Mouse (Mus musculus) lung, embryonic 16.5 days (tissue): Measurements from ENCODE around the gene Cacna1e. TPM values are rescaled to one million over a fixed set of nuclear protein-coding genes. Genes with fewer than 3 reads are reported as not detected.

Experiments
- ATAC-seq: fragments of 200-750 bp; cut with Nextera tagmentation; 2 replicates; pipeline ENCODE4 v1.8.0; 2017; ENCODE audit warnings: low read depth, mild to moderate bottlenecking, moderate library complexity
- H3K27ac ChIP-seq: fragments of 300-500 bp; sonication (generic); 2 replicates; pipeline ENCODE4 v1.5.1; 2014; ENCODE audit warnings: mild to moderate bottlenecking, control low read depth, low read length
- H3K27me3 ChIP-seq: fragments of 300-500 bp; sonication (generic); 2 replicates; pipeline ENCODE4 v1.6.1; 2014; ENCODE audit warnings: low read depth, low read length, mixed read lengths; ENCODE audit not compliant: control insufficient read depth, insufficient read depth
- H3K36me3 ChIP-seq: fragments of 300-500 bp; sonication (generic); 2 replicates; pipeline ENCODE4 v1.6.1; 2014; ENCODE audit warnings: low read length; ENCODE audit not compliant: control insufficient read depth, insufficient read depth
- H3K4me1 ChIP-seq: fragments of 300-500 bp; sonication (generic); replicated peaks from 2 replicates; pipeline ENCODE4 v1.6.1; 2014; ENCODE audit warnings: low read length, mixed read lengths; ENCODE audit not compliant: control insufficient read depth, insufficient read depth
- H3K4me2 ChIP-seq: fragments of 300-500 bp; sonication (generic); 2 replicates; pipeline ENCODE4 v1.6.1; 2014; ENCODE audit warnings: low read depth, low read length, control low read depth
- H3K4me3 ChIP-seq: fragments of 300-500 bp; sonication (generic); 2 replicates; pipeline ENCODE4 v1.5.1; 2014; ENCODE audit warnings: mild to moderate bottlenecking, low read length, control low read depth
- H3K9ac ChIP-seq: fragments of 300-500 bp; sonication (generic); 2 replicates; pipeline ENCODE4 v1.6.1; 2014; ENCODE audit warnings: low read length, control low read depth
- H3K9me3 ChIP-seq: fragments of 300-500 bp; sonication (generic); 2 replicates; pipeline ENCODE4 v1.6.1; 2016; ENCODE audit warnings: low read length; ENCODE audit not compliant: control insufficient read depth
- WGBS: fragments of 180-500 bp; shearing (Covaris S2); extraction: QIAGEN DNeasy Blood & Tissue Kit; methylation state at CpG from one replicate; pipeline ENCODE4 v1.1.7; 2014; 5-methylcytosine and 5-hydroxymethylcytosine counted together
- polyA plus RNA-seq: library from polyadenylated mRNA; unstranded; fragments of >200 nt; fragmentation: Nextera tagmentation; extraction: Ambion mirVana; gene quantifications from 2 replicates; pipeline ENCODE4 v1.2.1, GENCODE M21; 2015

Gene Cacna1e
- polyA plus RNA-seq, 1 experiment from 2014 or later = 0.19 TPM

DNA sequence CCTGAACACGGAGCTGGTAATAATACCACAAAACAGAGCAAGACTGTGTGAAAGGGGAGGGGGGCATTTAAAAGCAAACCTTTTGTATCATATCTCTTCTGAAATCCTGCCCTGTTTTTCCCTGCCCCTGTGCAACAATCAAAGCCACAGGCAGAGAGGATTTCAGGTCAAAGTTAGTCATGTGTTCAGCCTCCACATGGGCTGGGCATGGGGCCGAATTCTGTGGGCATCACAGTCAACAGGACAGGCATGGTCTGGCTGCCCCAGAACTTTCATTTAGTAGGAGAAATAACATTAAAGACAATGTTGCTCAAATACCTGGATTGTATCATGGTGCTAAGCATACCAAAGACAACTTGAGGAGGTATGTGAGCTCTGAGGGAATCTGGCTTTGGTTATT, 278.7 kb downstream of the Cacna1e start:
- no peaks in the 10 kb centered on the region for H3K9me3 ChIP-seq
- ATAC-seq = no peak
- H3K4me2 ChIP-seq = no peak overlapping the region
- no peaks in the 10 kb centered on the region for H3K36me3 ChIP-seq
- no peak overlapping the region for H3K9ac ChIP-seq
- H3K4me3 ChIP-seq = no peak overlapping the region
- no peaks in the 10 kb centered on the region for H3K27me3 ChIP-seq
- H3K27ac ChIP-seq = no peak overlapping the region
- 82% methylated on average over 2 of the region's 2 CpGs for WGBS
- no peaks in the 10 kb centered on the region for H3K4me1 ChIP-seq

GRCm38 (mm10) chr1:154603781-154604180, 280.5 kb downstream of the Cacna1e start:
- no peak overlapping the region for H3K4me2 ChIP-seq
- no peaks in the 10 kb centered on the region for H3K36me3 ChIP-seq
- no peak overlapping the region for H3K9ac ChIP-seq
- no peak for ATAC-seq
- H3K9me3 ChIP-seq = no peaks in the 10 kb centered on the region
- no peak overlapping the region for H3K27ac ChIP-seq
- no peak overlapping the region for H3K4me3 ChIP-seq
- H3K27me3 ChIP-seq = no peaks in the 10 kb centered on the region
- H3K4me1 ChIP-seq = no peaks in the 10 kb centered on the region

- Histone ChIP-seq H3K27ac (no peak overlapping the region), H3K27me3 (no peaks in the 10 kb centered on the region), H3K4me2 (no peak overlapping the region), H3K4me1 (no peaks in the 10 kb centered on the region), H3K4me3 (no peak overlapping the region), H3K36me3 (no peaks in the 10 kb centered on the region), H3K9me3 (no peaks in the 10 kb centered on the region), H3K9ac (no peak overlapping the region)
- 88% methylated on average over 1 of the region's 1 CpGs for WGBS
- no peak for ATAC-seq
These were observed 281.8 kb downstream of the Cacna1e start for GRCm38 (mm10) chr1:154602531-154602930.

DNA sequence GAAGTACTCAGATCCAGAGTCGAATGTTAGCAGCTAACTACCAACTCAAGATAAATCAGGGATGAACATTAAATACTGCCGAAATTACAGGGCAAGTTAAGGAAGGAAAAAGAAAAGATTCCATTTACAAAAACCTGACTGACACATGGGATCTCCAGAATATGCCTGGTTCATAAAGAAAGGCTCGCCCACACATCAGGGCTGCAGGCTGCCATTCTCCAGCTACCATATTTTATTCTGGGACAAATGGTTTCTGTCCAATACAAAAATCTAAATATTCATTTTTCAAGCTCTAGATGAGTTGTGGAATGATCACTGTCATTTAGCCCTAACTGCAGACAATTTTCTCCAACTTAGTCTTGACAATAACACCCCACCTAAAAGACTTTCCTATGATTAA, 301.8 kb downstream of the Cacna1e start:
- no peaks in the 10 kb centered on the region for H3K36me3 ChIP-seq
- 82% methylated on average over 3 of the region's 3 CpGs for WGBS
- no peaks in the 10 kb centered on the region for H3K27me3 ChIP-seq
- H3K4me1 ChIP-seq = no peaks in the 10 kb centered on the region
- H3K27ac ChIP-seq = no peak overlapping the region
- no peak overlapping the region for H3K4me3 ChIP-seq
- no peak for ATAC-seq
- no peak overlapping the region for H3K4me2 ChIP-seq
- H3K9ac ChIP-seq = no peak overlapping the region
- no peaks in the 10 kb centered on the region for H3K9me3 ChIP-seq

DNA sequence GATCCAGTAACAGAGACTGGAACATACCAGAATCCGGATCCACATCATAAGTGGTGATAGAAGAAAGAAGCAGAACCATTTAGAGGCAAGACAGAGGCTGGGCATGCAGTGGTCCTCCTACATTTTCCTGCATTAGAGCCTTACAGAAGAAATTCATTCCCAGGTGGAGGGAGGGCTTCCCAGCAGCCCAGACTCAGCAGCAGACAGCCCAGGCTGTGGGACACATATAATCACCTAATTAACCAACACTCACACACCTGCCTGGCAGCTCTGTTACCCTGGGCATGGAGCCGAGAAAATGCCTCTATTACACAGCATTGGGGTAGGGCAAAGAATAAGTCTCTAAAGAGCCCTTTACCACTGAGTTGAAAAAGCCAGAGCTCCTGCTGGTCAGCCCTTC, 304.4 kb downstream of the Cacna1e start:
- H3K9ac ChIP-seq = no peak overlapping the region
- H3K36me3 ChIP-seq = no peaks in the 10 kb centered on the region
- no peak for ATAC-seq
- no peaks in the 10 kb centered on the region for H3K4me1 ChIP-seq
- no peak overlapping the region for H3K4me2 ChIP-seq
- no peak overlapping the region for H3K27ac ChIP-seq
- 60% methylated on average over 2 of the region's 2 CpGs for WGBS
- no peaks in the 10 kb centered on the region for H3K9me3 ChIP-seq
- H3K4me3 ChIP-seq = no peak overlapping the region
- H3K27me3 ChIP-seq = no peaks in the 10 kb centered on the region

DNA sequence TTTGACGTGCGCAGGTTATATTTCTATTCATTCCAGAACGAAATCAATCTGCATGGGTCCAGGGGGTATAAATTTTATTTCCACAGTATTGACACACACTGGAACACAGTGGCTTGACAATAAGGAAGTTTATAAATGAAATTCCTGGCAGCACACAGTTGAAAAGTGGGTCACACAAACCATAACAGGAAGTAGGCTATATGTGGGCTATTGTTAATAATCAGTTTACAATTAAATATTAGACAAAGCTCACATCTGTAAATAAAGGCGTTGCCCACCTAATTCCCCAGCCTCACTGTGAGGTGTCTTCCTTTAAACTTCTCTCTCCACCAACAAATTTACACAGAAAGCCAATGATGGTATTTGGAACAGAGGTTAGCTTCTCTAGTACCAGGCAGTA, 305.6 kb downstream of the Cacna1e start:
- ATAC-seq = no peak
- Histone ChIP-seq H3K9ac (no peak overlapping the region), H3K4me3 (no peak overlapping the region), H3K36me3 (no peaks in the 10 kb centered on the region), H3K4me2 (no peak overlapping the region), H3K27me3 (no peaks in the 10 kb centered on the region), H3K9me3 (no peaks in the 10 kb centered on the region), H3K27ac (no peak overlapping the region), H3K4me1 (no peaks in the 10 kb centered on the region)
- 70% methylated on average over 4 of the region's 4 CpGs for WGBS

DNA sequence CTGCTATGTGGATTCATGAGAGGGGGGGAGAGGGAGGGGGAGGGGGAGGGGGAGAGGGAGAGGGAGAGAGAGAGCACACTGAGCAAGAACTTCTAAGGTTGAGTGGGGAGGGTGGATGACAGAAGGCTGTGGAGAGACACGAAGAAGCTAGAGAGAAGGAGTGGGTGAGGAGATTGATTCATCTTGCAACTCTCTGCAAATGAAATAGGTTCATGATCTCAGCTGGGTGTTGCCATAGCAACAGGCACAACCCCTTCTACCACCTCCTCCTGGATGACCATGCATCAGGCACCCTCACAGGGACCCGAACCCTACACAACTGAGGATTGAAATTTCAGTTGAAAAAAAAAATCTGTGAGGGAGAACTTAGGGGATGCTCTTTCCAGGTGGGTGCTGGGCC, 307.9 kb downstream of the Cacna1e start:
- no peak overlapping the region for H3K4me2 ChIP-seq
- H3K9me3 ChIP-seq = no peaks in the 10 kb centered on the region
- 63% methylated on average over 2 of the region's 2 CpGs for WGBS
- H3K4me3 ChIP-seq = no peak overlapping the region
- H3K9ac ChIP-seq = no peak overlapping the region
- H3K27ac ChIP-seq = no peak overlapping the region
- no peaks in the 10 kb centered on the region for H3K36me3 ChIP-seq
- H3K27me3 ChIP-seq = no peaks in the 10 kb centered on the region
- no peaks in the 10 kb centered on the region for H3K4me1 ChIP-seq
- ATAC-seq = no peak

DNA sequence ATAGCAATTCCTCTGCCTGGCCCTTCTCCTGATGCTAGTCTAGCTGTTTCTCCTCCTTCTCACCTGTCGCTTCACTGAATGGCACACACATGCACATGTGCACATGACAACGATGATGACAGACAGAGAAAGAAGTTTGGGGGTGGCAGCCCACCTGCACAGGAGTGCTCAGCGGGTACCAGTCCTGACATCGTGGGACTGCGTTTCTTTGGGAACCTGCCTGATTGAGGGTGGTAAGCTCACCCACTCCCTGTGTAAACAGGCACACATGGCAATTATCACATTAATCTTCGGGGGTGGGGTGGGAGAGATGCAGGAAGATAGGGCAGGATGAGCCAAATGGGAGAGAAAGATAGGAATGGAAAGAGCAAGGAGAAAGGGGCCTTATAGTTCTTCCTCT, 318.3 kb downstream of the Cacna1e start:
- H3K4me3 ChIP-seq = no peak overlapping the region
- WGBS = 68% methylated on average over 6 of the region's 6 CpGs
- no peak overlapping the region for H3K4me2 ChIP-seq
- no peaks in the 10 kb centered on the region for H3K4me1 ChIP-seq
- no peaks in the 10 kb centered on the region for H3K9me3 ChIP-seq
- no peak overlapping the region for H3K27ac ChIP-seq
- no peak overlapping the region for H3K9ac ChIP-seq
- H3K27me3 ChIP-seq = no peaks in the 10 kb centered on the region
- no peaks in the 10 kb centered on the region for H3K36me3 ChIP-seq
- ATAC-seq = no peak

DNA sequence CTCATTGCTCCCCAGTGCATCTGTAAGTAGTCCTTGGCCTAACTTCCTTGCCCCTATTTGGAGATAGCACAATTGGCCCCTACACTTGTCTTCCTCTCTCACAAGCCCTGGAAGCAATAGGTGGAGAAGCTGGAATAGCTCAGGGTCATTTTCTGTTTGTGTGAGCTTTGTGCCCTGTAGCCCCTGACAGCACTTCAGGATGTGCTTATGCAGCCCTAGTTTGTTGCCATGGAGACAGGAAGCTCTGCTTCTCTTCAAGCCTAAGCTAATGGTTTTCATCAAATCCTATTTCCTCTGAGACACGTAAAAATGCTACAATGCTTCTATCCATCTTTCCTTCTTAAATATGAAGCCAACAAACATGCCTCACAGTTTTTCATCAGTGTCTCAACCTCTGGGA, 328.5 kb downstream of the Cacna1e start:
- 36% methylated on average over 1 of the region's 1 CpGs for WGBS
- ATAC-seq = no peak
- H3K9me3 ChIP-seq = no peaks in the 10 kb centered on the region
- no peaks in the 10 kb centered on the region for H3K27me3 ChIP-seq
- no peak overlapping the region for H3K27ac ChIP-seq
- no peak overlapping the region for H3K4me3 ChIP-seq
- no peaks in the 10 kb centered on the region for H3K4me1 ChIP-seq
- no peaks in the 10 kb centered on the region for H3K36me3 ChIP-seq
- H3K9ac ChIP-seq = no peak overlapping the region
- no peak overlapping the region for H3K4me2 ChIP-seq

- Histone ChIP-seq H3K36me3 (no peaks in the 10 kb centered on the region), H3K4me2 (no peak overlapping the region), H3K27ac (no peak overlapping the region), H3K9ac (no peak overlapping the region), H3K9me3 (no peaks in the 10 kb centered on the region), H3K4me3 (no peak overlapping the region), H3K27me3 (no peaks in the 10 kb centered on the region), H3K4me1 (no peaks in the 10 kb centered on the region)
- ATAC-seq = no peak
- WGBS = 63% methylated on average over 1 of the region's 1 CpGs
These were observed 331.2 kb downstream of the Cacna1e start for GRCm38 (mm10) chr1:154553132-154553531.
